ENCODE assay signal across 29 mouse cellular contexts in the genomic region with DNA sequence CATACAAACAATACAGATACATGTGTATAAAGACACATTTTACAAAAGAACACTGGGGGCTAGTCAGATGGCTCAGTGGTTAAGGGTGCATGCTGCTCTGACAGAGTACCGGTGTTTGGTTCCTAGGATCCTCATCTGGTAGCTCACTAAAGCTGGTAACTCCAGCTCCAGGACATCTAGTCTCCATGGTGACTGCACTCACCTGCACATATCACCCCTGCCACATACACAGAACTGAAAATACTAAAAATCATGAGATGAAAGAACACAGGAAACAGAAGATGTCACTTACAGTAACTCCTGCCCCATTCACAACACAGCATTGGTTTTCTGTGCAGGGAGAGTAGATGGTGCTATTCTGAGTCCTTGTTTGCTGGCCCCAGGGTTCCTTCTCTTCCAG. TPM values are rescaled to one million over a fixed set of nuclear protein-coding genes. Genes with fewer than 3 reads are reported as not detected.
DNase-seq lines count a peak whose midpoint lies in the region; ATAC-seq lines count a peak whose summit lies in the region.
"Had no signal": no experiment of that assay in that cellular context is flagged by ENCODE, and none has a peak within 500 bp of the region (broad histone marks: within the 10 kb centered on the region; RNA-seq: fewer than 3 reads in every experiment).

No protein-coding gene starts in this region.

- intact Hi-C loops in gastrocnemius, postnatal 36 days (cut with DNase I) = loop anchor here (10.0 kb wide), 1 partner anchor 174 kb away; the partner anchor contains the start of gene 9830107B12Rik

- DNase-seq in CD4-positive helper T cell, adult 2 months (ENCODE audit: low read depth, low spot score) = peak; percentile 33
- peak; percentile 34 for DNase-seq in CD4-positive, CD25-positive, alpha-beta regulatory T cell, adult 2 months (ENCODE audit: low read depth, low spot score)
- DNase-seq in urinary bladder, postnatal 10 days (ENCODE audit: low spot score) = no peak
- no peak for DNase-seq in kidney, adult 8-10 months
- DNase-seq in gastrocnemius, postnatal 36 days = no peak
- no peak for DNase-seq in urinary bladder, adult 2 months (ENCODE audit: low spot score)
- DNase-seq: adrenal gland, adult 2 months; adrenal gland, postnatal 14 days; adrenal gland, postnatal 36 days; cerebellum, adult 11 months; cerebellum, adult 18-20 months; cerebellum, adult 8-10 months; cerebellum, adult 9-11 months; cerebellum, postnatal 14 days; cerebellum, postnatal 36 days; embryo, embryonic 11 days had no signal

- peak; percentile 63 for ATAC-seq in activated CD4-positive, CD25-positive, alpha-beta regulatory T cell, adult 4 months
- peak; percentile 60 for ATAC-seq in inflammation-experienced regulatory T-cells, adult 6 months
- ATAC-seq: forebrain, embryonic 14.5 days; forebrain, embryonic 16.5 days; Patski had no signal

RNA-seq across cellular contexts. Expression of gene B430306N03Rik, which starts 2.7 kb away (rescaled TPM):
- 1 to 10 TPM in 1 of 2 experiments, under 1 TPM in 1; 0.60 to 1.2 TPM for polyA plus RNA-seq in activated CD4-positive, CD25-positive, alpha-beta regulatory T cell, adult 4 months (2017; shearing (Covaris generic))
- polyA plus RNA-seq in inflammation-experienced regulatory T-cells, adult 6 months (2017; shearing (Covaris generic)) = 1 to 10 TPM in 2 of 3 experiments, not detected in 1; 2.8 to 5.6 TPM
- total RNA-seq in gastrocnemius, postnatal 36 days (2021) = under 1 TPM in 1 of 2 experiments, not detected in 1; 0.07 TPM
- 0.46 and 0.66 TPM in 2 replicates for polyA plus RNA-seq in urinary bladder, adult 2 months (2012; rRNA removed)
- polyA plus RNA-seq: C2C12; embryonic facial prominence, embryonic 11.5 days; embryonic facial prominence, embryonic 13.5 days; forebrain, embryonic 12.5 days; forebrain, embryonic 14.5 days; forebrain, embryonic 16.5 days had no signal

RNA-seq across cellular contexts. Expression of gene Treml2, which starts 19.4 kb away (rescaled TPM):
- 10 to 100 TPM; 16.1 to 17.1 TPM for polyA plus RNA-seq in activated CD4-positive, CD25-positive, alpha-beta regulatory T cell, adult 4 months (2017; shearing (Covaris generic))
- polyA plus RNA-seq in inflammation-experienced regulatory T-cells, adult 6 months (2017; shearing (Covaris generic)) = 10 to 100 TPM in 2 of 3 experiments, under 1 TPM in 1; 0.69 to 12.3 (median 11.3) TPM
- total RNA-seq in gastrocnemius, postnatal 36 days (2021) = under 1 TPM in 1 of 2 experiments, not detected in 1; 0.05 TPM
- 0.19 and 0.32 TPM in 2 replicates for polyA plus RNA-seq in urinary bladder, adult 2 months (2012; rRNA removed)
- polyA plus RNA-seq: C2C12; forebrain, embryonic 14.5 days; forebrain, embryonic 16.5 days; Patski had no signal

RNA-seq across cellular contexts. Expression of gene Trem2, which starts 27.5 kb away (rescaled TPM):
- not detected for polyA plus RNA-seq in activated CD4-positive, CD25-positive, alpha-beta regulatory T cell, adult 4 months (2017; shearing (Covaris generic))
- not detected for polyA plus RNA-seq in inflammation-experienced regulatory T-cells, adult 6 months (2017; shearing (Covaris generic))
- under 1 TPM; 0.33 to 0.49 TPM for total RNA-seq in gastrocnemius, postnatal 36 days (2021)
- polyA plus RNA-seq in urinary bladder, adult 2 months (2012; rRNA removed) = 7.6 and 8.8 TPM in 2 replicates
- total RNA-seq: CH12.LX; common myeloid progenitor, adult 5-6 weeks had no signal
- polyA plus RNA-seq: C2C12 had no signal

RNA-seq across cellular contexts. Expression of gene Treml1, which starts 41.0 kb away (rescaled TPM):
- polyA plus RNA-seq in activated CD4-positive, CD25-positive, alpha-beta regulatory T cell, adult 4 months (2017; shearing (Covaris generic)) = not detected
- polyA plus RNA-seq in inflammation-experienced regulatory T-cells, adult 6 months (2017; shearing (Covaris generic)) = not detected
- not detected for total RNA-seq in gastrocnemius, postnatal 36 days (2021)
- 0.07 and 0.11 TPM in 2 replicates for polyA plus RNA-seq in urinary bladder, adult 2 months (2012; rRNA removed)
- total RNA-seq: CH12.LX had no signal
- polyA plus RNA-seq: C2C12, Patski had no signal

RNA-seq across cellular contexts. Expression of gene Treml4, which starts 54.6 kb away (rescaled TPM):
- under 1 TPM in 1 of 2 experiments, not detected in 1; 0.37 TPM for polyA plus RNA-seq in activated CD4-positive, CD25-positive, alpha-beta regulatory T cell, adult 4 months (2017; shearing (Covaris generic))
- polyA plus RNA-seq in inflammation-experienced regulatory T-cells, adult 6 months (2017; shearing (Covaris generic)) = 1 to 10 TPM in 1 of 3 experiments, under 1 TPM in 1, not detected in 1; 0.55 to 1.3 TPM
- not detected for total RNA-seq in gastrocnemius, postnatal 36 days (2021)
- polyA plus RNA-seq in urinary bladder, adult 2 months (2012; rRNA removed) = 0.49 and 0.89 TPM in 2 replicates
- total RNA-seq: common myeloid progenitor, adult 5-6 weeks had no signal
- polyA plus RNA-seq: brain, embryonic 14.5 days; C2C12; embryonic facial prominence, embryonic 11.5 days; forebrain, embryonic 10.5 days; forebrain, embryonic 16.5 days; Patski had no signal

Comparison
In these comparisons a context has a peak if more than half of its experiments do, and no peak if none do; other contexts are left out.
1. DNase-seq: peak in CD4-positive helper T cell, adult 2 months (single experiment) and CD4-positive, CD25-positive, alpha-beta regulatory T cell, adult 2 months (single experiment); none in urinary bladder, postnatal 10 days (single experiment), kidney, adult 8-10 months (0 of 2), gastrocnemius, postnatal 36 days (0 of 2) and urinary bladder, adult 2 months (single experiment).